Mouse (Mus musculus) NIH3T3 (cell line): ENCODE measurements around the gene Kif6.

Source experiments
- DNase-seq: peaks from one replicate; pipeline ENCODE4 v3.0.0-alpha.2; 2012; ENCODE audit warnings: low read depth

Gene Kif6

GRCm38 (mm10) chr17:49852183-49852582 is 237.2 kb downstream of the Kif6 start:
- no peak for DNase-seq

- no peak for DNase-seq
These were observed 240.8 kb downstream of the Kif6 start for GRCm38 (mm10) chr17:49855785-49856184.

GRCm38 (mm10) chr17:49860057-49860816 is 245.3 kb downstream of the Kif6 start:
- DNase-seq, result no peak

GRCm38 (mm10) chr17:49863597-49863996 is 248.7 kb downstream of the Kif6 start:
- DNase-seq, result no peak

GRCm38 (mm10) chr17:49865604-49866003 is 250.7 kb downstream of the Kif6 start:
- DNase-seq, result no peak

- peak; percentile 63 for DNase-seq
These were observed 251.8 kb downstream of the Kif6 start for GRCm38 (mm10) chr17:49866653-49867215.

GRCm38 (mm10) chr17:49867321-49868137 is 252.6 kb downstream of the Kif6 start:
- peak; percentile 96 for DNase-seq

GRCm38 (mm10) chr17:49869246-49869645 is 254.3 kb downstream of the Kif6 start:
- DNase-seq, result peak; percentile 55

GRCm38 (mm10) chr17:49872305-49872704 is 257.4 kb downstream of the Kif6 start:
- DNase-seq, result peak; percentile 79

GRCm38 (mm10) chr17:49874746-49875145 is 259.8 kb downstream of the Kif6 start:
- peak; percentile 74 for DNase-seq

GRCm38 (mm10) chr17:49875401-49875800 is 260.5 kb downstream of the Kif6 start:
- DNase-seq, result no peak

GRCm38 (mm10) chr17:49875939-49876651 is 261.2 kb downstream of the Kif6 start:
- peak; percentile 53 for DNase-seq

- DNase-seq, result no peak
These were observed 266.2 kb downstream of the Kif6 start for GRCm38 (mm10) chr17:49880919-49881744.

- no peak for DNase-seq
These were observed 266.9 kb downstream of the Kif6 start for GRCm38 (mm10) chr17:49881796-49882195.

GRCm38 (mm10) chr17:49883136-49883755 is 268.3 kb downstream of the Kif6 start:
- DNase-seq, result no peak

GRCm38 (mm10) chr17:49885035-49885434 is 270.1 kb downstream of the Kif6 start:
- no peak for DNase-seq

- peak; percentile 41 for DNase-seq
These were observed 274.7 kb downstream of the Kif6 start for GRCm38 (mm10) chr17:49889629-49890028.

- no peak for DNase-seq
These were observed 275.9 kb downstream of the Kif6 start for GRCm38 (mm10) chr17:49890861-49891260.

- DNase-seq, result no peak
These were observed 277.5 kb downstream of the Kif6 start for GRCm38 (mm10) chr17:49892390-49892789.

- DNase-seq, result no peak
These were observed 279.5 kb downstream of the Kif6 start for GRCm38 (mm10) chr17:49894471-49894870.

- DNase-seq, result peak; percentile 93
These were observed 284.0 kb downstream of the Kif6 start for GRCm38 (mm10) chr17:49898849-49899331.
